Mouse (Mus musculus) hindbrain, embryonic 12.5 days (tissue): ENCODE measurements around the gene Cerk. TPM values are rescaled to one million over a fixed set of nuclear protein-coding genes. Genes with fewer than 3 reads are reported as not detected.
"Not testable (repeated sequence)": the region's sequence is repeated elsewhere in the genome, so short reads cannot be mapped to it uniquely, and the experiment has no call there.

Source experiments
- ATAC-seq: fragments of 200-750 bp; cut with Nextera tagmentation; 2 replicates; pipeline ENCODE4 v1.8.0; 2017; ENCODE audit warnings: moderate TSS enrichment; ENCODE audit not compliant: low FRiP score
- H3K27ac ChIP-seq: fragments of 300-500 bp; sonication (generic); 2 replicates; pipeline ENCODE4 v1.5.1; 2016; ENCODE audit warnings: mild to moderate bottlenecking
- H3K27me3 ChIP-seq: fragments of 300-500 bp; sonication (generic); 2 replicates; pipeline ENCODE4 v1.6.1; 2016; ENCODE audit warnings: mild to moderate bottlenecking
- H3K36me3 ChIP-seq: fragments of 300-500 bp; sonication (generic); 2 replicates; pipeline ENCODE4 v1.6.1; 2016; ENCODE audit warnings: mild to moderate bottlenecking
- H3K4me1 ChIP-seq: fragments of 300-500 bp; sonication (generic); 2 replicates; pipeline ENCODE4 v1.6.1; 2016
- H3K4me2 ChIP-seq: fragments of 300-500 bp; sonication (generic); replicated peaks from 2 replicates; pipeline ENCODE4 v1.6.1; 2016; ENCODE audit warnings: mild to moderate bottlenecking
- H3K4me3 ChIP-seq: fragments of 300-500 bp; sonication (generic); 2 replicates; pipeline ENCODE4 v1.5.1; 2016; ENCODE audit warnings: mild to moderate bottlenecking
- H3K9ac ChIP-seq: fragments of 300-500 bp; sonication (generic); 2 replicates; pipeline ENCODE4 v1.6.1; 2016; ENCODE audit warnings: mild to moderate bottlenecking, moderate library complexity
- H3K9me3 ChIP-seq: fragments of 300-500 bp; sonication (generic); replicated peaks from 2 replicates; pipeline ENCODE4 v1.6.1; 2016; ENCODE audit warnings: mild to moderate bottlenecking
- WGBS: fragments of 180-500 bp; shearing (Covaris S2); methylation state at CpG from one replicate; pipeline ENCODE4 v1.1.7; 2016; 5-methylcytosine and 5-hydroxymethylcytosine counted together
- polyA plus RNA-seq: library from polyadenylated mRNA; unstranded; fragments of >200 nt; fragmentation: Nextera tagmentation; extraction: Ambion mirVana; gene quantifications from 2 replicates; pipeline ENCODE4 v1.2.1, GENCODE M21; 2016

Gene Cerk
- polyA plus RNA-seq, 1 experiment from 2014 or later: 26.0 TPM

- no peak overlapping the region for H3K9ac ChIP-seq
These were observed 2.2 kb upstream of the Cerk start for GRCm38 (mm10) chr15:86188186-86188585.

GRCm38 (mm10) chr15:86186686-86187085 lies 745 bp upstream of the Cerk start:
- Histone ChIP-seq H3K9me3 (no peaks in the 10 kb centered on the region), H3K27ac (no peak overlapping the region), H3K4me3 (no peak overlapping the region), H3K9ac (no peak overlapping the region), H3K4me1 (peaks cover 54% of the 10 kb centered on the region), H3K36me3 (no peaks in the 10 kb centered on the region), H3K4me2 (0 out of 2 replicates have a peak overlapping the region, but pooled peaks have one; percentile 86), H3K27me3 (peaks cover 5% of the 10 kb centered on the region; the same call in 1 of the 2 replicates)
- ATAC-seq: no peak
- WGBS: 55% methylated on average over 3 of the region's 3 CpGs

More at GRCm38 (mm10) chr15:86188186-86188585, 2.2 kb upstream of the Cerk start:
- no peaks in the 10 kb centered on the region for H3K36me3 ChIP-seq
- peak; percentile 57 for ATAC-seq
- no peaks in the 10 kb centered on the region for H3K9me3 ChIP-seq
- H3K27me3 ChIP-seq: peaks cover 5% of the 10 kb centered on the region; the same call in 1 of the 2 replicates
- H3K4me1 ChIP-seq: peaks cover 42% of the 10 kb centered on the region
- H3K27ac ChIP-seq: peak overlapping the region; percentile 66
- no peak overlapping the region for H3K4me3 ChIP-seq
- H3K4me2 ChIP-seq: no peak overlapping the region
- WGBS: 14% methylated on average over 5 of the region's 5 CpGs

GRCm38 (mm10) chr15:86184851-86185688 lies 871 bp downstream of the Cerk start:
- H3K36me3 ChIP-seq: no peaks in the 10 kb centered on the region
- peak overlapping the region; percentile 86 for H3K4me2 ChIP-seq
- peaks cover 5% of the 10 kb centered on the region; the same call in 1 of the 2 replicates for H3K27me3 ChIP-seq
- H3K9me3 ChIP-seq: no peaks in the 10 kb centered on the region
- peak; percentile 38 for ATAC-seq
- H3K9ac ChIP-seq: peak overlapping the region; percentile 96
- H3K27ac ChIP-seq: peak overlapping the region; percentile 90
- peak overlapping the region; percentile 92 for H3K4me3 ChIP-seq
- WGBS: under 1% methylated on average over 63 of the region's 70 CpGs
- peaks cover 55% of the 10 kb centered on the region for H3K4me1 ChIP-seq

- Histone ChIP-seq H3K4me3 (peak overlapping the region; percentile 92), H3K36me3 (no peaks in the 10 kb centered on the region), H3K27ac (no peak overlapping the region), H3K9me3 (no peaks in the 10 kb centered on the region), H3K9ac (peak overlapping the region; percentile 96; the same call in 1 of the 2 replicates), H3K4me2 (peak overlapping the region; percentile 86), H3K4me1 (peaks cover 52% of the 10 kb centered on the region), H3K27me3 (peaks cover 5% of the 10 kb centered on the region; the same call in 1 of the 2 replicates)
- WGBS: 69% methylated on average over 5 of the region's 5 CpGs
- no peak for ATAC-seq
These were observed 1.9 kb downstream of the Cerk start for GRCm38 (mm10) chr15:86184071-86184470.

GRCm38 (mm10) chr15:86183484-86183883 lies 2.5 kb downstream of the Cerk start:
- 92% methylated on average over 8 of the region's 8 CpGs for WGBS
- no peaks in the 10 kb centered on the region for H3K9me3 ChIP-seq
- no peak for ATAC-seq
- H3K36me3 ChIP-seq: no peaks in the 10 kb centered on the region
- H3K27me3 ChIP-seq: peaks cover 5% of the 10 kb centered on the region; the same call in 1 of the 2 replicates
- H3K9ac ChIP-seq: no peak overlapping the region
- H3K4me3 ChIP-seq: no peak overlapping the region
- H3K4me1 ChIP-seq: peaks cover 46% of the 10 kb centered on the region
- H3K4me2 ChIP-seq: peak overlapping the region; percentile 86
- H3K27ac ChIP-seq: no peak overlapping the region

GRCm38 (mm10) chr15:86182646-86183045 lies 3.3 kb downstream of the Cerk start:
- no peak for ATAC-seq
- Histone ChIP-seq H3K27me3 (peaks cover 5% of the 10 kb centered on the region; the same call in 1 of the 2 replicates), H3K9ac (no peak overlapping the region), H3K4me3 (no peak overlapping the region), H3K27ac (peak overlapping the region; percentile 35; the same call in 1 of the 2 replicates), H3K9me3 (no peaks in the 10 kb centered on the region), H3K36me3 (no peaks in the 10 kb centered on the region), H3K4me2 (no peak overlapping the region), H3K4me1 (peaks cover 40% of the 10 kb centered on the region)
- WGBS: 62% methylated on average over 13 of the region's 13 CpGs

- Histone ChIP-seq H3K4me3 (no peak overlapping the region), H3K36me3 (no peaks in the 10 kb centered on the region), H3K27me3 (peaks cover 5% of the 10 kb centered on the region; the same call in 1 of the 2 replicates), H3K9me3 (no peaks in the 10 kb centered on the region), H3K4me2 (no peak overlapping the region), H3K27ac (peak overlapping the region; percentile 41), H3K4me1 (peaks cover 40% of the 10 kb centered on the region), H3K9ac (no peak overlapping the region)
- 52% methylated on average over 11 of the region's 11 CpGs for WGBS
- no peak for ATAC-seq
These were observed 4.0 kb downstream of the Cerk start for GRCm38 (mm10) chr15:86181941-86182439.

- not testable (repeated sequence) for H3K27me3 ChIP-seq, H3K9me3 ChIP-seq, ATAC-seq, H3K4me2 ChIP-seq, H3K4me3 ChIP-seq, H3K9ac ChIP-seq, H3K36me3 ChIP-seq, H3K27ac ChIP-seq
- WGBS: 96% methylated on average over 3 of the region's 3 CpGs
- peaks cover 34% of the 10 kb centered on the region for H3K4me1 ChIP-seq
These were observed 4.6 kb downstream of the Cerk start for GRCm38 (mm10) chr15:86181321-86181720.

GRCm38 (mm10) chr15:86180427-86180826 lies 5.5 kb downstream of the Cerk start:
- Histone ChIP-seq H3K9ac (no peak overlapping the region), H3K9me3 (no peaks in the 10 kb centered on the region), H3K27ac (no peak overlapping the region), H3K36me3 (0 out of 2 replicates have a peak, but pooled peaks cover 4% of the 10 kb centered on the region), H3K4me2 (no peak overlapping the region), H3K27me3 (no peaks in the 10 kb centered on the region), H3K4me3 (no peak overlapping the region), H3K4me1 (peaks cover 28% of the 10 kb centered on the region)
- no peak for ATAC-seq
- WGBS: 88% methylated on average over 4 of the region's 4 CpGs

GRCm38 (mm10) chr15:86178594-86178993 lies 7.3 kb downstream of the Cerk start:
- 89% methylated on average over 6 of the region's 6 CpGs for WGBS
- no peak overlapping the region for H3K4me2 ChIP-seq
- H3K36me3 ChIP-seq: 0 out of 2 replicates have a peak, but pooled peaks cover 4% of the 10 kb centered on the region
- H3K27ac ChIP-seq: no peak overlapping the region
- no peaks in the 10 kb centered on the region for H3K9me3 ChIP-seq
- no peak overlapping the region for H3K9ac ChIP-seq
- H3K4me3 ChIP-seq: no peak overlapping the region
- ATAC-seq: no peak
- no peaks in the 10 kb centered on the region for H3K27me3 ChIP-seq
- peaks cover 27% of the 10 kb centered on the region for H3K4me1 ChIP-seq

- not testable (repeated sequence) for H3K9me3 ChIP-seq, H3K4me3 ChIP-seq, ATAC-seq, H3K4me2 ChIP-seq, H3K36me3 ChIP-seq, H3K9ac ChIP-seq, H3K27ac ChIP-seq, H3K27me3 ChIP-seq
- 76% methylated on average over 2 of the region's 2 CpGs for WGBS
- peaks cover 31% of the 10 kb centered on the region for H3K4me1 ChIP-seq
These were observed 8.2 kb downstream of the Cerk start for GRCm38 (mm10) chr15:86177703-86178251.
